Comparison of ENCODE assay signal across 1 mouse cellular context in genomic region chr4:140946048-140946447, GRCm38 (mm10).
A peak's percentile ranks its signal among the peaks of the same experiment; 100 is the strongest.
TF ChIP-seq lines count a peak whose summit lies in the region.

No protein-coding gene starts in this region.

TF ChIP-seq in MEL, 35 proteins besides CTCF, POLR2A, EP300 and RAD21:
- TF ChIP-seq ZC3H11A (IDR thresholded peaks at IDR 0.05; ENCODE audit: low read depth, low read length) (no peak), TCF12 (IDR thresholded peaks at IDR 0.05; ENCODE audit: low read depth, low read length) (peak; percentile 74), RCOR1 (IDR thresholded peaks at IDR 0.05; ENCODE audit: low read depth, low read length) (peak; percentile 26; the same call in 1 of the 2 replicates), ETS1 (IDR thresholded peaks at IDR 0.05; ENCODE audit: low read depth, low read length) (peak; percentile 15; the same call in 1 of the 2 replicates), JUND (IDR thresholded peaks at IDR 0.05; ENCODE audit: low read depth, low read length) (no peak), USF2 (IDR thresholded peaks at IDR 0.05; ENCODE audit: borderline replicate concordance in 1 of 2, insufficient read depth in 1 of 2, low read depth in 1 of 2, low read length in 2 of 2) (no peak), SIN3A (IDR thresholded peaks at IDR 0.05; ENCODE audit: low read length) (0 out of 2 replicates have a peak, but pooled peaks have one; percentile 36), MYC (IDR thresholded peaks at IDR 0.05; ENCODE audit: low read depth, low read length) (no peak), GATA1 (IDR thresholded peaks at IDR 0.05; ENCODE audit: low read depth, low read length) (peak; percentile 74)
